Mouse (Mus musculus) thymus, adult 2 months (tissue): Measurements from ENCODE around the gene Gm45021.

Source experiments
- CTCF ChIP-seq: fragments of 200-500 bp; IDR thresholded peaks from 2 replicates; pipeline ENCODE4 v1.5.1; 2012; ENCODE audit warnings: mild to moderate bottlenecking, control low read depth, low read length, moderate library complexity, borderline replicate concordance; ENCODE audit not compliant: control insufficient read depth, poor library complexity, insufficient read depth; ENCODE audit errors: extremely low read depth
- POLR2A ChIP-seq: fragments of 200-500 bp; IDR thresholded peaks from 2 replicates; pipeline ENCODE4 v1.6.1; 2012; ENCODE audit warnings: mild to moderate bottlenecking, low read length, control low read depth, moderate library complexity; ENCODE audit not compliant: control insufficient read depth, poor library complexity, insufficient read depth; ENCODE audit errors: extremely low read depth

DNA sequence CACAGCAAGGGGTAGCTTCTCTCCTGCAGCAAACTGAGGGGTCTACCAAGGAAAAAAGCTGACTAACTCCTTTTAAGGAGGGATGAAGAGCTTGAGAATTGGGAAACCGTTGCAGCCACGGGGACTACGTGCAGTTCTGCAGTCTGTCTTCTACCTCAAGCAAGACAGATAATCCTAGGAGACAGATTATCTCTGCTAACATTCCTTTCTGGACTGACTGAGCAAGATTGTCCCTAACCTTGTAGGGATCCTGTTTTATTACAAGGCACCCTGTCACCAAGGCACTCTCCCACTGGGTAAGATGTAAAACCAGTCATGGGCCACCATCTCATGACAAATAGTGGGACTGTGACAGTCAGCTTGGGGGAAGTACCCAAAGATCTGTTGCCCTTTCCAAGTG is 8.2 kb upstream of the Gm45021 start:
- TF ChIP-seq CTCF (no peak), POLR2A (no peak)
